Mouse (Mus musculus) intestine, postnatal 0 days (tissue): ENCODE measurements at regions not wholly inside any gene's neighbourhood (a gene's known extent, or its start where the extent isn't known, plus 50 kb on each side); places are given as distances from the start of the nearest gene placed in this dataset.

Experiments used
- ATAC-seq: fragments of 200-750 bp; cut with Nextera tagmentation; 2 replicates; pipeline ENCODE4 v1.8.0; 2017; ENCODE audit warnings: mild to moderate bottlenecking, moderate TSS enrichment, moderate library complexity
- H3K27ac ChIP-seq: fragments of 300-500 bp; sonication (generic); 2 replicates; pipeline ENCODE4 v1.5.1; 2014; ENCODE audit warnings: mild to moderate bottlenecking, low read depth, low read length, moderate library complexity
- H3K27me3 ChIP-seq: fragments of 300-500 bp; sonication (generic); replicated peaks from 2 replicates; pipeline ENCODE4 v1.6.1; 2014; ENCODE audit warnings: low read length, mixed read lengths; ENCODE audit not compliant: control insufficient read depth, insufficient read depth
- H3K36me3 ChIP-seq: fragments of 300-500 bp; sonication (generic); 2 replicates; pipeline ENCODE4 v1.6.1; 2014; ENCODE audit warnings: mild to moderate bottlenecking, moderate library complexity; ENCODE audit not compliant: control insufficient read depth, insufficient read depth
- H3K4me1 ChIP-seq: fragments of 300-500 bp; sonication (generic); replicated peaks from 2 replicates; pipeline ENCODE4 v1.6.1; 2014; ENCODE audit warnings: antibody characterized with exemption, low read length, mixed read lengths; ENCODE audit not compliant: control insufficient read depth, insufficient read depth
- H3K4me2 ChIP-seq: fragments of 300-500 bp; sonication (generic); replicated peaks from 2 replicates; pipeline ENCODE4 v1.6.1; 2014; ENCODE audit warnings: low read depth, mild to moderate bottlenecking, moderate library complexity
- H3K4me3 ChIP-seq: fragments of 300-500 bp; sonication (generic); 2 replicates; pipeline ENCODE4 v1.5.1; 2014; ENCODE audit warnings: low read depth, low read length
- H3K9ac ChIP-seq: fragments of 300-500 bp; sonication (generic); 2 replicates; pipeline ENCODE4 v1.6.1; 2014; ENCODE audit warnings: mild to moderate bottlenecking, low read depth, low read length
- H3K9me3 ChIP-seq: fragments of 300-500 bp; sonication (generic); 2 replicates; pipeline ENCODE4 v1.6.1; 2016; ENCODE audit warnings: mixed run types; ENCODE audit not compliant: control insufficient read depth
- CTCF ChIP-seq: sonication (generic); IDR thresholded peaks from 2 replicates; pipeline ENCODE4 v1.5.1; 2016; ENCODE audit warnings: low read depth, mild to moderate bottlenecking, control low read depth, antibody characterized with exemption, moderate library complexity
- WGBS: fragments of 180-500 bp; shearing (Covaris S2); extraction: QIAGEN DNeasy Blood & Tissue Kit; methylation state at CpG from one replicate; pipeline ENCODE4 v1.1.7; 2014; 5-methylcytosine and 5-hydroxymethylcytosine counted together

GRCm38 (mm10) chr17:51477810-51478209 lies 298.7 kb upstream of the Tbc1d5 start:
- Histone ChIP-seq H3K4me3 (no peak overlapping the region), H3K9me3 (no peaks in the 10 kb centered on the region), H3K36me3 (no peaks in the 10 kb centered on the region), H3K4me2 (no peak overlapping the region), H3K4me1 (no peaks in the 10 kb centered on the region), H3K9ac (no peak overlapping the region), H3K27me3 (no peaks in the 10 kb centered on the region), H3K27ac (no peak overlapping the region)
- ATAC-seq = no peak
- peak; percentile 31 for TF ChIP-seq CTCF
- WGBS = 77% methylated on average over 7 of the region's 7 CpGs

GRCm38 (mm10) chr17:51477404-51477803 lies 298.3 kb upstream of the Tbc1d5 start:
- Histone ChIP-seq H3K9ac (no peak overlapping the region), H3K4me1 (no peaks in the 10 kb centered on the region), H3K4me2 (no peak overlapping the region), H3K4me3 (no peak overlapping the region), H3K27ac (no peak overlapping the region), H3K36me3 (no peaks in the 10 kb centered on the region), H3K27me3 (no peaks in the 10 kb centered on the region), H3K9me3 (no peaks in the 10 kb centered on the region)
- ATAC-seq = no peak
- 80% methylated on average over 8 of the region's 8 CpGs for WGBS
- no peak for TF ChIP-seq CTCF

GRCm38 (mm10) chr17:51462137-51462880 lies 283.2 kb upstream of the Tbc1d5 start:
- no peak for ATAC-seq
- no peaks in the 10 kb centered on the region for H3K4me1 ChIP-seq
- WGBS = 64% methylated on average over 5 of the region's 5 CpGs
- no peak overlapping the region for H3K4me3 ChIP-seq
- no peaks in the 10 kb centered on the region for H3K9me3 ChIP-seq
- no peak overlapping the region for H3K4me2 ChIP-seq
- no peaks in the 10 kb centered on the region for H3K36me3 ChIP-seq
- no peak overlapping the region for H3K27ac ChIP-seq
- no peak overlapping the region for H3K9ac ChIP-seq
- H3K27me3 ChIP-seq = no peaks in the 10 kb centered on the region
- TF ChIP-seq CTCF = no peak

- H3K36me3 ChIP-seq = no peaks in the 10 kb centered on the region
- H3K4me3 ChIP-seq = no peak overlapping the region
- no peaks in the 10 kb centered on the region for H3K9me3 ChIP-seq
- TF ChIP-seq CTCF = no peak
- H3K4me1 ChIP-seq = no peaks in the 10 kb centered on the region
- no peak overlapping the region for H3K4me2 ChIP-seq
- 64% methylated on average over 14 of the region's 14 CpGs for WGBS
- no peak overlapping the region for H3K27ac ChIP-seq
- H3K9ac ChIP-seq = no peak overlapping the region
- ATAC-seq = no peak
- H3K27me3 ChIP-seq = no peaks in the 10 kb centered on the region
These were observed 282.1 kb upstream of the Tbc1d5 start for GRCm38 (mm10) chr17:51461248-51461647.

- Histone ChIP-seq H3K4me3 (no peak overlapping the region), H3K27me3 (no peaks in the 10 kb centered on the region), H3K27ac (no peak overlapping the region), H3K9ac (no peak overlapping the region), H3K9me3 (no peaks in the 10 kb centered on the region), H3K4me1 (no peaks in the 10 kb centered on the region), H3K36me3 (no peaks in the 10 kb centered on the region), H3K4me2 (no peak overlapping the region)
- WGBS = 86% methylated on average over 1 of the region's 1 CpGs
- TF ChIP-seq CTCF = no peak
- no peak for ATAC-seq
These were observed 280.0 kb upstream of the Tbc1d5 start for GRCm38 (mm10) chr17:51459119-51459518.

- Histone ChIP-seq H3K9ac (no peak overlapping the region), H3K9me3 (no peaks in the 10 kb centered on the region), H3K4me1 (no peaks in the 10 kb centered on the region), H3K27ac (no peak overlapping the region), H3K27me3 (no peaks in the 10 kb centered on the region), H3K4me2 (no peak overlapping the region), H3K4me3 (no peak overlapping the region), H3K36me3 (no peaks in the 10 kb centered on the region)
- WGBS = 85% methylated on average over 6 of the region's 6 CpGs
- no peak for ATAC-seq
- TF ChIP-seq CTCF = no peak
These were observed 236.6 kb upstream of the Tbc1d5 start for GRCm38 (mm10) chr17:51415746-51416145.

- Histone ChIP-seq H3K4me2 (no peak overlapping the region), H3K27ac (no peak overlapping the region), H3K9me3 (no peaks in the 10 kb centered on the region), H3K4me1 (no peaks in the 10 kb centered on the region), H3K9ac (no peak overlapping the region), H3K4me3 (no peak overlapping the region), H3K36me3 (no peaks in the 10 kb centered on the region), H3K27me3 (no peaks in the 10 kb centered on the region)
- 70% methylated on average over 4 of the region's 4 CpGs for WGBS
- no peak for ATAC-seq
- no peak for TF ChIP-seq CTCF
These were observed 235.2 kb upstream of the Tbc1d5 start for GRCm38 (mm10) chr17:51414304-51414703.
